Mouse (Mus musculus) kidney, embryonic 16.5 days (tissue): ENCODE measurements around the gene Bbx. TPM values are rescaled to one million over a fixed set of nuclear protein-coding genes. Genes with fewer than 3 reads are reported as not detected.

ENCODE experiments used
- ATAC-seq: fragments of 200-750 bp; cut with Nextera tagmentation; 2 replicates; pipeline ENCODE4 v1.8.0; 2017; ENCODE audit warnings: moderate TSS enrichment; ENCODE audit not compliant: low FRiP score, low TSS enrichment
- H3K27ac ChIP-seq: fragments of 300-500 bp; sonication (generic); 2 replicates; pipeline ENCODE4 v1.5.1; 2014; ENCODE audit warnings: low read length
- H3K27me3 ChIP-seq: fragments of 300-500 bp; sonication (generic); 2 replicates; pipeline ENCODE4 v1.6.1; 2014; ENCODE audit warnings: low read length, control low read depth, mixed read lengths; ENCODE audit not compliant: insufficient read depth
- H3K36me3 ChIP-seq: fragments of 300-500 bp; sonication (generic); 2 replicates; pipeline ENCODE4 v1.6.1; 2014; ENCODE audit warnings: low read length, control low read depth, mixed read lengths; ENCODE audit not compliant: insufficient read depth
- H3K4me1 ChIP-seq: fragments of 300-500 bp; sonication (generic); 2 replicates; pipeline ENCODE4 v1.6.1; 2014; ENCODE audit warnings: low read length, control low read depth, mixed read lengths; ENCODE audit not compliant: insufficient read depth
- H3K4me2 ChIP-seq: fragments of 300-500 bp; sonication (generic); replicated peaks from 2 replicates; pipeline ENCODE4 v1.6.1; 2014; ENCODE audit warnings: low read depth, low read length
- H3K4me3 ChIP-seq: fragments of 300-500 bp; sonication (generic); 2 replicates; pipeline ENCODE4 v1.5.1; 2014; ENCODE audit warnings: mild to moderate bottlenecking, low read length
- H3K9ac ChIP-seq: fragments of 300-500 bp; sonication (generic); replicated peaks from 2 replicates; pipeline ENCODE4 v1.6.1; 2014; ENCODE audit warnings: low read length
- H3K9me3 ChIP-seq: fragments of 300-500 bp; sonication (generic); 2 replicates; pipeline ENCODE4 v1.6.1; 2016; ENCODE audit warnings: low read length, control low read depth
- WGBS: fragments of 180-500 bp; shearing (Covaris S2); extraction: QIAGEN DNeasy Blood & Tissue Kit; methylation state at CpG from one replicate; pipeline ENCODE4 v1.1.7; 2014; 5-methylcytosine and 5-hydroxymethylcytosine counted together
- polyA plus RNA-seq: library from polyadenylated mRNA; unstranded; fragments of >200 nt; fragmentation: Nextera tagmentation; extraction: Ambion mirVana; gene quantifications from 2 replicates; pipeline ENCODE4 v1.2.1, GENCODE M21; 2015

The Bbx gene
- polyA plus RNA-seq, 1 experiment from 2014 or later = 58.6 TPM

- Histone ChIP-seq H3K27ac (no peak overlapping the region), H3K9me3 (no peaks in the 10 kb centered on the region), H3K36me3 (0 out of 2 replicates have a peak, but pooled peaks cover 3% of the 10 kb centered on the region), H3K27me3 (no peaks in the 10 kb centered on the region), H3K9ac (no peak overlapping the region), H3K4me3 (no peak overlapping the region), H3K4me1 (no peaks in the 10 kb centered on the region), H3K4me2 (no peak overlapping the region)
- 68% methylated on average over 5 of the region's 5 CpGs for WGBS
- no peak for ATAC-seq
Measured at GRCm38 (mm10) chr16:50402851-50403250, 29.3 kb downstream of the Bbx start.

- 86% methylated on average over 6 of the region's 6 CpGs for WGBS
- no peaks in the 10 kb centered on the region for H3K9me3 ChIP-seq
- no peak overlapping the region for H3K27ac ChIP-seq
- H3K4me1 ChIP-seq = no peaks in the 10 kb centered on the region
- no peak overlapping the region for H3K4me3 ChIP-seq
- no peak overlapping the region for H3K9ac ChIP-seq
- H3K36me3 ChIP-seq = 0 out of 2 replicates have a peak, but pooled peaks cover 3% of the 10 kb centered on the region
- H3K4me2 ChIP-seq = no peak overlapping the region
- no peaks in the 10 kb centered on the region for H3K27me3 ChIP-seq
- ATAC-seq = no peak
Measured at GRCm38 (mm10) chr16:50399775-50400174, 32.4 kb downstream of the Bbx start.

GRCm38 (mm10) chr16:50398564-50398963 is 33.6 kb downstream of the Bbx start:
- no peaks in the 10 kb centered on the region for H3K27me3 ChIP-seq
- no peak overlapping the region for H3K27ac ChIP-seq
- no peak overlapping the region for H3K4me2 ChIP-seq
- H3K4me1 ChIP-seq = no peaks in the 10 kb centered on the region
- no peaks in the 10 kb centered on the region for H3K9me3 ChIP-seq
- no peak for ATAC-seq
- 86% methylated on average over 4 of the region's 4 CpGs for WGBS
- H3K4me3 ChIP-seq = no peak overlapping the region
- no peak overlapping the region for H3K9ac ChIP-seq
- 0 out of 2 replicates have a peak, but pooled peaks cover 3% of the 10 kb centered on the region for H3K36me3 ChIP-seq

- 76% methylated on average over 6 of the region's 6 CpGs for WGBS
- Histone ChIP-seq H3K4me3 (no peak overlapping the region), H3K27me3 (no peaks in the 10 kb centered on the region), H3K4me1 (no peaks in the 10 kb centered on the region), H3K4me2 (no peak overlapping the region), H3K27ac (no peak overlapping the region), H3K36me3 (peaks cover 1% of the 10 kb centered on the region; the same call in 1 of the 2 replicates), H3K9me3 (no peaks in the 10 kb centered on the region), H3K9ac (no peak overlapping the region)
- ATAC-seq = no peak
Measured at GRCm38 (mm10) chr16:50395928-50396612, 36.1 kb downstream of the Bbx start.

- H3K4me2 ChIP-seq = no peak overlapping the region
- 77% methylated on average over 3 of the region's 3 CpGs for WGBS
Measured at GRCm38 (mm10) chr16:50388499-50388898, 43.7 kb downstream of the Bbx start.

GRCm38 (mm10) chr16:50383541-50383940 is 48.6 kb downstream of the Bbx start:
- no peak for ATAC-seq
- Histone ChIP-seq H3K4me1 (peaks cover 17% of the 10 kb centered on the region), H3K9ac (no peak overlapping the region), H3K27me3 (no peaks in the 10 kb centered on the region), H3K4me2 (no peak overlapping the region), H3K4me3 (no peak overlapping the region), H3K36me3 (no peaks in the 10 kb centered on the region), H3K9me3 (no peaks in the 10 kb centered on the region), H3K27ac (no peak overlapping the region)
- 74% methylated on average over 8 of the region's 8 CpGs for WGBS

More at GRCm38 (mm10) chr16:50388499-50388898, 43.7 kb downstream of the Bbx start:
- no peak overlapping the region for H3K4me3 ChIP-seq
- no peaks in the 10 kb centered on the region for H3K9me3 ChIP-seq
- no peaks in the 10 kb centered on the region for H3K4me1 ChIP-seq
- H3K9ac ChIP-seq = no peak overlapping the region
- H3K27me3 ChIP-seq = no peaks in the 10 kb centered on the region
- no peak for ATAC-seq
- peaks cover 3% of the 10 kb centered on the region; the same call in 1 of the 2 replicates for H3K36me3 ChIP-seq
- no peak overlapping the region for H3K27ac ChIP-seq

- no peak overlapping the region for H3K9ac ChIP-seq
- H3K27ac ChIP-seq = no peak overlapping the region
- no peaks in the 10 kb centered on the region for H3K27me3 ChIP-seq
- H3K4me1 ChIP-seq = peaks cover 17% of the 10 kb centered on the region
- H3K4me2 ChIP-seq = peak overlapping the region; percentile 41
- no peaks in the 10 kb centered on the region for H3K36me3 ChIP-seq
- H3K9me3 ChIP-seq = no peaks in the 10 kb centered on the region
- peak; percentile 81; the same call in 1 of the 2 replicates for ATAC-seq
- peak overlapping the region; percentile 13; the same call in 1 of the 2 replicates for H3K4me3 ChIP-seq
- WGBS = 27% methylated on average over 7 of the region's 7 CpGs
Measured at GRCm38 (mm10) chr16:50381351-50381746, 50.8 kb downstream of the Bbx start.

- H3K27ac ChIP-seq = no peak overlapping the region
- peaks cover 17% of the 10 kb centered on the region for H3K4me1 ChIP-seq
- peak; percentile 90 for ATAC-seq
- no peaks in the 10 kb centered on the region for H3K36me3 ChIP-seq
- H3K27me3 ChIP-seq = no peaks in the 10 kb centered on the region
- no peak overlapping the region for H3K9ac ChIP-seq
- H3K9me3 ChIP-seq = no peaks in the 10 kb centered on the region
- peak overlapping the region; percentile 13; the same call in 1 of the 2 replicates for H3K4me3 ChIP-seq
- 18% methylated on average over 10 of the region's 10 CpGs for WGBS
- H3K4me2 ChIP-seq = peak overlapping the region; percentile 41
Measured at GRCm38 (mm10) chr16:50380682-50381350, 51.4 kb downstream of the Bbx start.

GRCm38 (mm10) chr16:50380232-50380631 is 52.0 kb downstream of the Bbx start:
- Histone ChIP-seq H3K36me3 (no peaks in the 10 kb centered on the region), H3K4me1 (peaks cover 17% of the 10 kb centered on the region), H3K4me3 (no peak overlapping the region), H3K27me3 (no peaks in the 10 kb centered on the region), H3K4me2 (0 out of 2 replicates have a peak overlapping the region, but pooled peaks have one; percentile 41), H3K27ac (no peak overlapping the region), H3K9me3 (no peaks in the 10 kb centered on the region), H3K9ac (no peak overlapping the region)
- WGBS = 33% methylated on average over 7 of the region's 7 CpGs
- ATAC-seq = 0 out of 2 replicates have a peak, but pooled peaks have one; percentile 39

GRCm38 (mm10) chr16:50374611-50375010 is 57.6 kb downstream of the Bbx start:
- 90% methylated on average over 3 of the region's 3 CpGs for WGBS
- H3K4me1 ChIP-seq = no peaks in the 10 kb centered on the region
- H3K9me3 ChIP-seq = peaks cover 4% of the 10 kb centered on the region; the same call in 1 of the 2 replicates
- no peak overlapping the region for H3K4me2 ChIP-seq
- ATAC-seq = no peak
- H3K4me3 ChIP-seq = no peak overlapping the region
- no peaks in the 10 kb centered on the region for H3K36me3 ChIP-seq
- H3K27ac ChIP-seq = no peak overlapping the region
- H3K27me3 ChIP-seq = no peaks in the 10 kb centered on the region
- no peak overlapping the region for H3K9ac ChIP-seq
